Mouse (Mus musculus) gastrocnemius, postnatal 25 days (tissue): ENCODE results near the gene 9230112D13Rik. TPM values are rescaled to one million over a fixed set of nuclear protein-coding genes. Genes with fewer than 3 reads are reported as not detected.
A peak's percentile ranks its signal among the peaks of the same experiment; 100 is the strongest.

ENCODE experiments used
- DNase-seq: peaks from one replicate; pipeline ENCODE4 v3.0.0; 2022
- long read RNA-seq, 2 experiments: library from polyadenylated mRNA; stranded (forward); transcript quantifications; one replicate each; pipeline ENCODE4 v2.0.0; 2021
- total RNA-seq, 2 experiments: library from RNA; stranded (reverse); gene quantifications; 1 replicate in 1 of 2; 2 replicates in 1 of 2; pipeline ENCODE4 v1.2.3; 2021

Gene 9230112D13Rik
- not detected for total RNA-seq
- long read RNA-seq, experiment 1 = 0 reads
- long read RNA-seq, experiment 2 = 0 reads

- no peak for DNase-seq
Measured at GRCm38 (mm10) chr14:34522701-34523100, at the start of gene 9230112D13Rik. Gene 9230112D13Rik, minus strand, starts transcription at chr14:34522801.

- DNase-seq = no peak
Measured at GRCm38 (mm10) chr14:34571610-34572387, 49.2 kb upstream of the 9230112D13Rik start.

GRCm38 (mm10) chr14:34570903-34571302, 48.3 kb upstream of the 9230112D13Rik start:
- no peak for DNase-seq

GRCm38 (mm10) chr14:34570294-34570693, 47.7 kb upstream of the 9230112D13Rik start:
- no peak for DNase-seq

- DNase-seq = no peak
Measured at GRCm38 (mm10) chr14:34569534-34570194, 47.1 kb upstream of the 9230112D13Rik start.

GRCm38 (mm10) chr14:34568626-34569025, 46.0 kb upstream of the 9230112D13Rik start:
- no peak for DNase-seq

- DNase-seq = peak; percentile 51
Measured at GRCm38 (mm10) chr14:34567697-34568096, 45.1 kb upstream of the 9230112D13Rik start.

GRCm38 (mm10) chr14:34566530-34566929, 43.9 kb upstream of the 9230112D13Rik start:
- peak; percentile 11 for DNase-seq

- peak; percentile 78 for DNase-seq
Measured at GRCm38 (mm10) chr14:34565711-34566110, 43.1 kb upstream of the 9230112D13Rik start.

- peak; percentile 73 for DNase-seq
Measured at GRCm38 (mm10) chr14:34564646-34565045, 42.0 kb upstream of the 9230112D13Rik start.

- DNase-seq = no peak
Measured at GRCm38 (mm10) chr14:34562393-34562792, 39.8 kb upstream of the 9230112D13Rik start.

GRCm38 (mm10) chr14:34561647-34562046, 39.0 kb upstream of the 9230112D13Rik start:
- DNase-seq = no peak

- DNase-seq = no peak
Measured at GRCm38 (mm10) chr14:34558947-34559346, 36.3 kb upstream of the 9230112D13Rik start.

- no peak for DNase-seq
Measured at GRCm38 (mm10) chr14:34555211-34555610, 32.6 kb upstream of the 9230112D13Rik start.

- peak; percentile 57 for DNase-seq
Measured at GRCm38 (mm10) chr14:34554047-34554446, 31.4 kb upstream of the 9230112D13Rik start.

- no peak for DNase-seq
Measured at GRCm38 (mm10) chr14:34553470-34553869, 30.9 kb upstream of the 9230112D13Rik start.

- DNase-seq = no peak
Measured at GRCm38 (mm10) chr14:34552226-34552625, 29.6 kb upstream of the 9230112D13Rik start.

- peak; percentile 80 for DNase-seq
Measured at GRCm38 (mm10) chr14:34549004-34549671, 26.5 kb upstream of the 9230112D13Rik start.

GRCm38 (mm10) chr14:34548391-34549001, 25.9 kb upstream of the 9230112D13Rik start:
- peak; percentile 82 for DNase-seq

GRCm38 (mm10) chr14:34544545-34544944, 21.9 kb upstream of the 9230112D13Rik start:
- no peak for DNase-seq

- DNase-seq = no peak
Measured at GRCm38 (mm10) chr14:34544001-34544400, 21.4 kb upstream of the 9230112D13Rik start.

GRCm38 (mm10) chr14:34543596-34543995, 21.0 kb upstream of the 9230112D13Rik start:
- no peak for DNase-seq
